15 mouse cellular contexts compared by ENCODE assay signal in the genomic region with DNA sequence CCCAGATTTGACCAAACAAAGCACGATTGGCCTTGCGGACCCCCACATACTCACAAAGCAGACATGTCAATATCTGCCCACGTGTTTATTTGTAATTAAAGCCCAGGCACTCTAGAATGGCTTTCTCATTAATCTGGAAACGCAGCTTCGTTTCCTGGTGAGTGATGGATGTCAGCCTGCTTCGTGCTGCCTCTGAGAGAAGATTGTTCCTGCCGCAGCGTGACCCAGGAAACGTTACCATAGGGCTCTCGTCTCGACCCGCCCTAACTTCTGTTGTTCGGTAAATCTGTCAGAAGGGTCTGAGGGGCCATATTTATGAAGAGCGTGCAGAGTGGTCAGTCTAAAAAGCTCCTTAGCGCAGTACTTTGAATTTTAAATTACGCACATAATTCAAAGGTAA.
A peak's percentile ranks its signal among the peaks of the same experiment; 100 is the strongest.
DNase-seq lines count a peak whose midpoint lies in the region; ATAC-seq and TF ChIP-seq lines count a peak whose summit lies in the region.
"Had no signal": no experiment of that assay in that cellular context is flagged by ENCODE, and none has a peak within 500 bp of the region (broad histone marks: within the 10 kb centered on the region; RNA-seq: fewer than 3 reads in every experiment).

No protein-coding gene starts in this region.

- no peaks in the 10 kb centered on the region for H3K36me3 ChIP-seq in hindbrain, embryonic 14.5 days (replicated peaks; ENCODE audit: control insufficient read depth, insufficient read depth)
- no peaks in the 10 kb centered on the region for H3K36me3 ChIP-seq in midbrain, embryonic 14.5 days (ENCODE audit: control insufficient read depth, insufficient read depth, low read length)
- H3K36me3 ChIP-seq: embryonic facial prominence, embryonic 12.5 days; liver, embryonic 13.5 days had no signal

- H3K4me2 ChIP-seq in hindbrain, embryonic 14.5 days (replicated peaks), result peak overlapping the region; percentile 36
- peak overlapping the region; percentile 29 for H3K4me2 ChIP-seq in midbrain, embryonic 14.5 days (ENCODE audit: low read length)
- H3K4me2 ChIP-seq: embryonic facial prominence, embryonic 12.5 days; liver, embryonic 13.5 days had no signal

- WGBS in hindbrain, embryonic 14.5 days, result 11% methylated on average over 16 of the region's 16 CpGs
- 16% methylated on average over 16 of the region's 16 CpGs for WGBS in midbrain, embryonic 14.5 days

- H3K27ac ChIP-seq in gastrocnemius, adult 2 months, result peak overlapping the region; percentile 40; the same call in 1 of the 2 replicates
- H3K27ac ChIP-seq in brown adipose tissue, adult 24 weeks (replicated peaks; ENCODE audit: low read depth, low read length), result peak overlapping the region; percentile 9; the same call in 1 of the 2 replicates
- peak overlapping the region; percentile 1; the same call in 1 of the 2 replicates for H3K27ac ChIP-seq in hindbrain, embryonic 14.5 days
- no peak overlapping the region for H3K27ac ChIP-seq in midbrain, embryonic 14.5 days (replicated peaks; ENCODE audit: low read depth, low read length)
- H3K27ac ChIP-seq: embryonic facial prominence, embryonic 12.5 days; liver, embryonic 13.5 days; macrophage had no signal

- no peak for ATAC-seq in hindbrain, embryonic 14.5 days (ENCODE audit: low FRiP score)
- ATAC-seq in midbrain, embryonic 14.5 days (ENCODE audit: low FRiP score, low TSS enrichment), result no peak
- ATAC-seq in megakaryocyte, adult 5-6 weeks (ENCODE audit: poor library complexity, severe bottlenecking), result no peak
- no peak for ATAC-seq in frontal cortex, adult (ENCODE audit: low TSS enrichment)

- no peaks in the 10 kb centered on the region for H3K9me3 ChIP-seq in hindbrain, embryonic 14.5 days (ENCODE audit: control insufficient read depth, low read length)
- no peaks in the 10 kb centered on the region for H3K9me3 ChIP-seq in midbrain, embryonic 14.5 days (ENCODE audit: control insufficient read depth, low read length)
- H3K9me3 ChIP-seq: embryonic facial prominence, embryonic 12.5 days; liver, embryonic 13.5 days had no signal

- no peak overlapping the region for H3K9ac ChIP-seq in hindbrain, embryonic 14.5 days
- H3K9ac ChIP-seq in midbrain, embryonic 14.5 days (replicated peaks; ENCODE audit: low read length), result no peak overlapping the region; the same call in 1 of the 2 replicates
- H3K9ac ChIP-seq: embryonic facial prominence, embryonic 12.5 days; liver, embryonic 13.5 days had no signal

- 0 out of 2 replicates have a peak, but pooled peaks cover 6% of the 10 kb centered on the region for H3K4me1 ChIP-seq in brown adipose tissue, adult 24 weeks (ENCODE audit: control insufficient read depth, insufficient read depth, insufficient read length, low read length)
- H3K4me1 ChIP-seq in hindbrain, embryonic 14.5 days (replicated peaks; ENCODE audit: control insufficient read depth, insufficient read depth, low read length), result peaks cover 28% of the 10 kb centered on the region
- H3K4me1 ChIP-seq in midbrain, embryonic 14.5 days (ENCODE audit: control insufficient read depth, insufficient read depth, low read length), result peaks cover 14% of the 10 kb centered on the region; the same call in 1 of the 2 replicates
- H3K4me1 ChIP-seq: liver, embryonic 13.5 days had no signal

- H3K4me3 ChIP-seq in gastrocnemius, adult 2 months, result peak overlapping the region; percentile 44
- peak overlapping the region; percentile 23; the same call in 1 of the 2 replicates for H3K4me3 ChIP-seq in brown adipose tissue, adult 24 weeks (ENCODE audit: insufficient read depth, low read depth, low read length)
- no peak overlapping the region for H3K4me3 ChIP-seq in hindbrain, embryonic 14.5 days (replicated peaks; ENCODE audit: low read length)
- H3K4me3 ChIP-seq in midbrain, embryonic 14.5 days (replicated peaks; ENCODE audit: low read depth, low read length), result no peak overlapping the region
- H3K4me3 ChIP-seq: embryonic facial prominence, embryonic 12.5 days; liver, embryonic 13.5 days had no signal

- intact Hi-C loops in gastrocnemius, adult 2 months (cut with DNase I), result loop anchor here (10.0 kb wide), 1 partner anchor 110 kb away; no protein-coding TSS in a partner anchor
- intact Hi-C loops in gastrocnemius, postnatal 14 days (cut with DNase I; ENCODE audit: low total_unique reads), result no loop called here

- TF ChIP-seq CTCF in gastrocnemius, adult 2 months (IDR thresholded peaks at IDR 0.05), result no peak

- peaks cover 11% of the 10 kb centered on the region; the same call in 1 of the 2 replicates for H3K27me3 ChIP-seq in hindbrain, embryonic 14.5 days (ENCODE audit: control insufficient read depth, insufficient read depth, low read length)
- H3K27me3 ChIP-seq in midbrain, embryonic 14.5 days (ENCODE audit: control insufficient read depth, insufficient read depth, low read length), result peaks cover 2% of the 10 kb centered on the region; the same call in 1 of the 2 replicates
- H3K27me3 ChIP-seq: liver, embryonic 13.5 days had no signal

- DNase-seq in gastrocnemius, adult 2 months, result no peak
- DNase-seq in gastrocnemius, postnatal 14 days, result no peak
- no peak for DNase-seq in hindbrain, embryonic 14.5 days (ENCODE audit: low spot score)
- no peak for DNase-seq in midbrain, embryonic 14.5 days
- no peak for DNase-seq in lung, adult 18-20 months
- DNase-seq: heart, postnatal 10 days; layer of hippocampus, postnatal 36 days; liver, embryonic 13.5 days; spleen, adult 18-20 months; thymus, adult 2 months had no signal

Comparison
In these comparisons a context has a peak if more than half of its experiments do, and no peak if none do; other contexts are left out.
1. H3K4me3 ChIP-seq: peak in gastrocnemius, adult 2 months (single experiment) and brown adipose tissue, adult 24 weeks (single experiment); none in hindbrain, embryonic 14.5 days (single experiment) and midbrain, embryonic 14.5 days (single experiment).